Mouse (Mus musculus) erythroblast, embryonic 14.5 days (primary cell): ENCODE data around the gene Slc26a1.

Experiments used
- GATA1 ChIP-seq: IDR thresholded peaks from 2 replicates; pipeline ENCODE4 v1.6.1; 2012; ENCODE audit warnings: low read length, inconsistent platforms, mixed read lengths
- TAL1 ChIP-seq: IDR thresholded peaks from 3 replicates; pipeline ENCODE4 v1.6.1; 2012; ENCODE audit warnings: low read length, inconsistent platforms, mixed read lengths

- no peak for TF ChIP-seq GATA1
- TF ChIP-seq TAL1, result no peak
Measured at GRCm38 (mm10) chr5:108651136-108651720, 24.1 kb downstream of the Slc26a1 start.
